Mouse (Mus musculus) retina, postnatal 1 day (tissue): Measurements from ENCODE around the gene Med31.
"Not testable (repeated sequence)": the region's sequence is repeated elsewhere in the genome, so short reads cannot be mapped to it uniquely, and the experiment has no call there.

Source experiments
- DNase-seq: peaks from one replicate; pipeline ENCODE4 v3.0.0-alpha.2; 2012

Med31 gene

GRCm38 (mm10) chr11:72196506-72196905 is 18.9 kb downstream of the Med31 start:
- DNase-seq: no peak

GRCm38 (mm10) chr11:72194259-72194658 is 21.1 kb downstream of the Med31 start:
- DNase-seq: no peak

- no peak for DNase-seq
Measured at GRCm38 (mm10) chr11:72190857-72191256, 24.5 kb downstream of the Med31 start.

GRCm38 (mm10) chr11:72184252-72184651 is 31.1 kb downstream of the Med31 start:
- DNase-seq: no peak

GRCm38 (mm10) chr11:72181136-72181535 is 34.3 kb downstream of the Med31 start:
- DNase-seq: no peak

- no peak for DNase-seq
Measured at GRCm38 (mm10) chr11:72180556-72180955, 34.8 kb downstream of the Med31 start.

- peak; percentile 46 for DNase-seq
Measured at GRCm38 (mm10) chr11:72176553-72176952, 38.8 kb downstream of the Med31 start.

GRCm38 (mm10) chr11:72175966-72176365 is 39.4 kb downstream of the Med31 start:
- DNase-seq: no peak

- no peak for DNase-seq
Measured at GRCm38 (mm10) chr11:72174721-72175120, 40.7 kb downstream of the Med31 start.

GRCm38 (mm10) chr11:72173506-72173905 is 41.9 kb downstream of the Med31 start:
- no peak for DNase-seq

- not testable (repeated sequence) for DNase-seq
Measured at GRCm38 (mm10) chr11:72171906-72172305, 43.5 kb downstream of the Med31 start.

GRCm38 (mm10) chr11:72169871-72170270 is 45.5 kb downstream of the Med31 start:
- no peak for DNase-seq

GRCm38 (mm10) chr11:72163198-72163597 is 52.2 kb downstream of the Med31 start:
- DNase-seq: no peak
